8 mouse cellular contexts compared by ENCODE assay signal in the genomic region with DNA sequence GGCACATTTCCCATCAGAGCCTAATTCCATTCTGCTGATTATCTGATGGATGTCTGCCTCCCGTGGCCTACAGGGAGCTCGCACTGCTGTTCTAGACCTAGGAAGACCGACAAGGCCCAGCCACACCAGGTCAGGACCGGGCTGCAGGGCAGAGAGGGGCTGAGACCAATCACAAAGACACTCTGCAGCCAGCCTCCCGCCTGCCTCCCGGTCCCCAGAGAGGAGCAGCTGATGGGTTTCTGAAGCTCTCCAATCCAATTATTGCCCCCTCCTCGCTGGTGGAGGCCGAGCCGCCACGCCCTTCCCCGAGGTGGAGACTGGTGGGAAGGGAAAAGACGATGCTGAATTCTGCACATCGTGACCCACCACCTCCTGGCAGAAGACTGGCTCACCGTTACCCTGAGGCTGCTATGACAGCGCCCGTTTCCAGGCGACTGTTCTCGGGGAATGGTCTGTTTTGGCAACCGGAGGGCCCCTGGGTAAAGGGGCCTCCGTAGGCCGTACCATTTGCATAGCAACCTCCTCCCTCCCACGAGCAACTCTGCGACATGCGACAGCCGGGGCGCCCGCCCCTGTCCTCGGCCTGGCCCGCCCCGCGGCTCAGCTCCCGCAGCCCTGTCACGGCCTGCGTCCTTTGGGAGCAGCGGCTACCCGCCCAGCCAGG. TPM values are rescaled to one million over a fixed set of nuclear protein-coding genes. Genes with fewer than 3 reads are reported as not detected.
DNase-seq lines count a peak whose midpoint lies in the region; ATAC-seq and TF ChIP-seq lines count a peak whose summit lies in the region.

No protein-coding gene starts in this region.

- peak; percentile 71 to 82 for DNase-seq in adrenal gland, adult 18-20 months (ENCODE audit: low spot score in 2 of 2)
- DNase-seq in cerebellum, postnatal 4 days (ENCODE audit: low spot score in 2 of 2) = peak; percentile 59 to 70
- DNase-seq in gastrocnemius, adult 2 months = peak; percentile 83
- DNase-seq in hindbrain, postnatal 0 days (ENCODE audit: low spot score) = peak; percentile 91
- peak; percentile 69 to 71 for DNase-seq in left cerebral cortex, adult 2 months (ENCODE audit: extremely low spot score in 1 of 2, low spot score in 2 of 2)
- peak; percentile 88 to 93 for DNase-seq in lung, postnatal 4 days
- peak; percentile 76 for DNase-seq in right cerebral cortex, adult 18-20 months
- peak; percentile 52 to 69 for DNase-seq in urinary bladder, postnatal 4 days (ENCODE audit: low spot score in 2 of 2)

- ATAC-seq in hindbrain, postnatal 0 days = peak; percentile 92

- intact Hi-C loops in gastrocnemius, adult 2 months (cut with DNase I) = no loop called here
- intact Hi-C loops in left cerebral cortex, adult 2 months (cut with DNase I) = loop anchor here (1.0 kb wide), 1 partner anchor 55 kb away; no protein-coding TSS in a partner anchor

- no peak for TF ChIP-seq CTCF in gastrocnemius, adult 2 months (IDR thresholded peaks at IDR 0.05)
- no peak for TF ChIP-seq CTCF in hindbrain, postnatal 0 days (IDR thresholded peaks at IDR 0.05; ENCODE audit: low read depth)
- TF ChIP-seq CTCF in left cerebral cortex, adult 2 months (IDR thresholded peaks at IDR 0.05) = no peak

- no peaks in the 10 kb centered on the region for H3K27me3 ChIP-seq in hindbrain, postnatal 0 days (ENCODE audit: insufficient read depth, low read length)

- H3K4me3 ChIP-seq in gastrocnemius, adult 2 months = peak overlapping the region; percentile 72
- H3K4me3 ChIP-seq in hindbrain, postnatal 0 days (ENCODE audit: low read length) = peak overlapping the region; percentile 36
- H3K4me3 ChIP-seq in left cerebral cortex, adult 2 months = peak overlapping the region; percentile 57

- no peaks in the 10 kb centered on the region for H3K9me3 ChIP-seq in hindbrain, postnatal 0 days (ENCODE audit: low read length)

- WGBS in hindbrain, postnatal 0 days = 2% methylated on average over 35 of the region's 36 CpGs

- H3K4me2 ChIP-seq in hindbrain, postnatal 0 days (ENCODE audit: low read depth, low read length) = peak overlapping the region; percentile 65

- peak overlapping the region; percentile 51 for H3K9ac ChIP-seq in hindbrain, postnatal 0 days (replicated peaks; ENCODE audit: low read length)

- H3K27ac ChIP-seq in gastrocnemius, adult 2 months = peak overlapping the region; percentile 87
- H3K27ac ChIP-seq in hindbrain, postnatal 0 days = peak overlapping the region; percentile 83
- peak overlapping the region; percentile 90 for H3K27ac ChIP-seq in left cerebral cortex, adult 2 months

- no peaks in the 10 kb centered on the region for H3K36me3 ChIP-seq in hindbrain, postnatal 0 days (ENCODE audit: insufficient read depth, low read length)

- H3K4me1 ChIP-seq in hindbrain, postnatal 0 days (ENCODE audit: insufficient read depth, low read length) = peaks cover 5% of the 10 kb centered on the region; the same call in 1 of the 2 replicates

RNA-seq across cellular contexts. Expression of a gene that starts 53.5 kb away (rescaled TPM):
- total RNA-seq in adrenal gland, adult 18-20 months (2021) = 100 to 1,000 TPM; 132 to 171 TPM
- 10 to 100 TPM; 13.8 to 35.2 TPM for total RNA-seq in gastrocnemius, adult 2 months (2021)
- 15.4 and 18.9 TPM in 2 replicates for total RNA-seq in hindbrain, postnatal 0 days (2014; rRNA removed)
- polyA plus RNA-seq in hindbrain, postnatal 0 days (2015; fragmentation: Nextera tagmentation; extraction: Ambion mirVana) = 14.6 and 16.8 TPM in 2 replicates
- 10 to 100 TPM in 1 of 2 experiments, 1 to 10 TPM in 1; 9.2 to 13.6 TPM for total RNA-seq in left cerebral cortex, adult 2 months (2021)

Comparison
In these comparisons a context has a peak if more than half of its experiments do, and no peak if none do; other contexts are left out.
1. Peak in every context shown above with its lines: DNase-seq, ATAC-seq, H3K4me3 ChIP-seq and H3K27ac ChIP-seq.